Mouse (Mus musculus) cerebellum, adult 2 months (tissue): ENCODE data around the gene Tyro3.

Source experiments
- CTCF ChIP-seq: fragments of 200-500 bp; IDR thresholded peaks from 2 replicates; pipeline ENCODE4 v1.5.1; 2011; ENCODE audit warnings: low read depth, mild to moderate bottlenecking, control low read depth, low read length, moderate library complexity, borderline replicate concordance; ENCODE audit not compliant: insufficient read depth
- POLR2A ChIP-seq: fragments of 200-500 bp; IDR thresholded peaks from 2 replicates; pipeline ENCODE4 v1.6.1; 2011; ENCODE audit warnings: low read length, control low read depth, borderline replicate concordance; ENCODE audit not compliant: insufficient read depth

DNA sequence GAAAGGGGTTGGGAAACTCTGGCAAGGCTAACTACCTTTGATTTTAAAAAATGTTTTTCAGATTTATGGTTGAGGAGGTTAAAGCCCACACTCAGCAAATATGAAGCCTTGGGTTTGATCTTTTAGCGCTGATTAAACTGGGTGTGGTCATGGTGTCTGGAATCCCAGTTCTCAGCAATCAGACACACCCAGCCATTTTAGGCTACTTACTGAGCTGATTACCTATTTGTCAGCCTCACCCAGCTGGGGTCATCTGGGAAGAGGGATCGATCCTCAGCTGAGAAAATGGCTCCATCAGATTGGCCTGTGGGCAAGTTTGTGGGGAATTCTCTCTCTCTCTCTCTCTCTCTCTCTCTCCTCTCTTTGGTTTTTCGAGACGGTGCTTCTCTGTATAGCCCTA, 36.7 kb downstream of the Tyro3 start:
- TF ChIP-seq CTCF (no peak), POLR2A (no peak)
